Mouse (Mus musculus) MEL (cell line): ENCODE measurements around the gene Dusp12. TPM values are rescaled to one million over a fixed set of nuclear protein-coding genes. Genes with fewer than 3 reads are reported as not detected.

Experiments
- DNase-seq: peaks from one replicate; pipeline ENCODE4 v3.0.0; 2011; ENCODE audit warnings: low read depth, low spot score
- H3K27ac ChIP-seq: 2 replicates; pipeline ENCODE4 v1.5.1; 2012; ENCODE audit warnings: low read depth, mild to moderate bottlenecking, control low read depth, low read length, moderate library complexity; ENCODE audit not compliant: control insufficient read depth
- H3K27me3 ChIP-seq, 2 experiments: fragments of 150-350 bp in 1 of 2; sonication (generic) in 1 of 2; 2 replicates each; pipeline ENCODE4 v1.6.1; 2012; ENCODE audit warnings: low read length in 2 of 2, mild to moderate bottlenecking in 2 of 2, improper control_type of control experiment in 1 of 2, moderate library complexity in 1 of 2; ENCODE audit not compliant: insufficient read depth in 2 of 2, control insufficient read depth in 1 of 2
- H3K36me3 ChIP-seq, 2 experiments: 2 replicates each; pipeline ENCODE4 v1.6.1; 2012 to 2014; ENCODE audit warnings: low read length in 2 of 2, improper control_type of control experiment in 1 of 2, inconsistent platforms in 1 of 2, mild to moderate bottlenecking in 1 of 2; ENCODE audit not compliant: insufficient read depth in 2 of 2, control insufficient read depth in 1 of 2
- H3K4me1 ChIP-seq, 2 experiments: fragments of 150-350 bp in 1 of 2; sonication (generic) in 1 of 2; 2 replicates each; pipeline ENCODE4 v1.6.1; 2012; ENCODE audit warnings: low read length in 2 of 2, improper control_type of control experiment in 1 of 2, mild to moderate bottlenecking in 1 of 2; ENCODE audit not compliant: insufficient read depth in 2 of 2, control insufficient read depth in 1 of 2
- H3K4me3 ChIP-seq, 2 experiments: fragments of 150-350 bp in 1 of 2; sonication (generic) in 1 of 2; 2 replicates each; pipeline ENCODE4 v1.5.1; 2012; ENCODE audit warnings: low read depth in 2 of 2, low read length in 2 of 2, mild to moderate bottlenecking in 2 of 2, moderate library complexity in 2 of 2, control low read depth in 1 of 2, improper control_type of control experiment in 1 of 2; ENCODE audit not compliant: control insufficient read depth in 1 of 2, insufficient read depth in 1 of 2
- H3K79me2 ChIP-seq: 2 replicates; pipeline ENCODE4 v1.6.1; 2012; ENCODE audit warnings: mild to moderate bottlenecking, low read length, moderate library complexity; ENCODE audit not compliant: control insufficient read depth, poor library complexity, insufficient read depth
- H3K9ac ChIP-seq: 2 replicates; pipeline ENCODE4 v1.6.1; 2012; ENCODE audit warnings: low read depth, mild to moderate bottlenecking, control low read depth, low read length, moderate library complexity; ENCODE audit not compliant: control insufficient read depth, poor library complexity, severe bottlenecking
- H3K9me3 ChIP-seq: fragments of 150-350 bp; sonication (generic); replicated peaks from 2 replicates; pipeline ENCODE4 v1.6.1; 2012; ENCODE audit warnings: mild to moderate bottlenecking, low read length, improper control_type of control experiment, moderate library complexity; ENCODE audit not compliant: insufficient read depth
- BHLHE40 ChIP-seq: IDR thresholded peaks from 2 replicates; pipeline ENCODE4 v1.6.1; 2012; ENCODE audit warnings: low read depth, mild to moderate bottlenecking, inconsistent platforms, low read length, improper control_type of control experiment, borderline replicate concordance
- CTCF ChIP-seq, 3 experiments: IDR thresholded peaks in 2 of 3; conservative IDR thresholded peaks in 1 of 3; 2 replicates each; pipeline ENCODE4 v1.5.1; 2011 to 2012; ENCODE audit warnings: low read length in 3 of 3, low read depth in 2 of 3, mild to moderate bottlenecking in 2 of 3, improper control_type of control experiment in 1 of 3, inconsistent platforms in 1 of 3, mixed read lengths in 1 of 3, moderate library complexity in 1 of 3; ENCODE audit not compliant: control insufficient read depth in 1 of 3, insufficient read depth in 1 of 3, poor library complexity in 1 of 3, severe bottlenecking in 1 of 3
- ELF1 ChIP-seq: IDR thresholded peaks from 2 replicates; pipeline ENCODE4 v1.6.1; 2014; ENCODE audit warnings: low read depth, mild to moderate bottlenecking, inconsistent platforms, low read length, improper control_type of control experiment, moderate library complexity
- EP300 ChIP-seq, 2 experiments: IDR thresholded peaks; 2 replicates each; pipeline ENCODE4 v1.6.1; 2011; ENCODE audit warnings: improper control_type of control experiment in 2 of 2, low read length in 2 of 2, low read depth in 1 of 2, mild to moderate bottlenecking in 1 of 2
- ETS1 ChIP-seq: IDR thresholded peaks from 2 replicates; pipeline ENCODE4 v1.6.1; 2012; ENCODE audit warnings: low read depth, mild to moderate bottlenecking, inconsistent platforms, low read length, improper control_type of control experiment, moderate library complexity
- GATA1 ChIP-seq: IDR thresholded peaks from 2 replicates; pipeline ENCODE4 v1.6.1; 2011; ENCODE audit warnings: low read depth, low read length, improper control_type of control experiment
- HCFC1 ChIP-seq: IDR thresholded peaks from 2 replicates; pipeline ENCODE4 v1.6.1; 2012; ENCODE audit warnings: low read depth, mild to moderate bottlenecking, inconsistent platforms, low read length, improper control_type of control experiment, moderate library complexity
- JUND ChIP-seq: IDR thresholded peaks from 2 replicates; pipeline ENCODE4 v1.6.1; 2011; ENCODE audit warnings: low read depth, mild to moderate bottlenecking, improper control_type of control experiment, low read length
- KAT2A ChIP-seq: conservative IDR thresholded peaks from 2 replicates; pipeline ENCODE4 v1.6.1; 2012; ENCODE audit warnings: low read depth, low read length, improper control_type of control experiment, inconsistent platforms
- MAFK ChIP-seq: IDR thresholded peaks from 2 replicates; pipeline ENCODE4 v1.6.1; 2011; ENCODE audit warnings: low read depth, mild to moderate bottlenecking, low read length, improper control_type of control experiment, borderline replicate concordance
- MAX ChIP-seq: IDR thresholded peaks from 2 replicates; pipeline ENCODE4 v1.6.1; 2011; ENCODE audit warnings: low read length, improper control_type of control experiment
- MAZ ChIP-seq: IDR thresholded peaks from 2 replicates; pipeline ENCODE4 v1.6.1; 2012; ENCODE audit warnings: low read depth, mild to moderate bottlenecking, inconsistent platforms, low read length, improper control_type of control experiment
- MXI1 ChIP-seq: IDR thresholded peaks from 2 replicates; pipeline ENCODE4 v1.6.1; 2011; ENCODE audit warnings: mild to moderate bottlenecking, low read depth, low read length, improper control_type of control experiment
- NELFE ChIP-seq: IDR thresholded peaks from 2 replicates; pipeline ENCODE4 v1.6.1; 2011; ENCODE audit warnings: low read depth, low read length, improper control_type of control experiment
- NRF1 ChIP-seq: IDR thresholded peaks from 2 replicates; pipeline ENCODE4 v1.6.1; 2014; ENCODE audit warnings: low read depth, mild to moderate bottlenecking, inconsistent platforms, low read length, improper control_type of control experiment, moderate library complexity; ENCODE audit not compliant: poor library complexity, insufficient read depth, severe bottlenecking
- POLR2A ChIP-seq, 2 experiments: IDR thresholded peaks; 2 replicates each; pipeline ENCODE4 v1.6.1; 2011 to 2012; ENCODE audit warnings: low read length in 2 of 2, mild to moderate bottlenecking in 2 of 2, control low read depth in 1 of 2, improper control_type of control experiment in 1 of 2, low read depth in 1 of 2, moderate library complexity in 1 of 2; ENCODE audit not compliant: control insufficient read depth in 1 of 2, insufficient read depth in 1 of 2, poor library complexity in 1 of 2
- POLR2AphosphoS2 ChIP-seq: IDR thresholded peaks from 2 replicates; pipeline ENCODE4 v1.6.1; 2011; ENCODE audit warnings: low read length, improper control_type of control experiment
- POLR2AphosphoS5 ChIP-seq: IDR thresholded peaks from 2 replicates; pipeline ENCODE4 v1.6.1; 2012; ENCODE audit warnings: low read depth, borderline replicate concordance, mild to moderate bottlenecking, inconsistent platforms, low read length, moderate library complexity, mixed read lengths
- RAD21 ChIP-seq: IDR thresholded peaks from 2 replicates; pipeline ENCODE4 v1.6.1; 2011; ENCODE audit warnings: mild to moderate bottlenecking, low read depth, low read length, improper control_type of control experiment
- RCOR1 ChIP-seq: IDR thresholded peaks from 2 replicates; pipeline ENCODE4 v1.6.1; 2012; ENCODE audit warnings: low read depth, mild to moderate bottlenecking, inconsistent platforms, low read length, improper control_type of control experiment
- SIN3A ChIP-seq: IDR thresholded peaks from 2 replicates; pipeline ENCODE4 v1.6.1; 2012; ENCODE audit warnings: low read length, improper control_type of control experiment, inconsistent platforms
- SMC3 ChIP-seq: IDR thresholded peaks from 2 replicates; pipeline ENCODE4 v1.6.1; 2011; ENCODE audit warnings: low read depth, low read length, improper control_type of control experiment
- TBP ChIP-seq: IDR thresholded peaks from 2 replicates; pipeline ENCODE4 v1.8.0; 2011; ENCODE audit warnings: low read depth, low read length, improper control_type of control experiment
- TCF12 ChIP-seq: IDR thresholded peaks from 2 replicates; pipeline ENCODE4 v1.6.1; 2014; ENCODE audit warnings: low read depth, mild to moderate bottlenecking, inconsistent platforms, low read length, improper control_type of control experiment, moderate library complexity
- USF2 ChIP-seq, 2 experiments: IDR thresholded peaks; 2 replicates each; pipeline ENCODE4 v1.6.1; 2011 to 2012; ENCODE audit warnings: improper control_type of control experiment in 2 of 2, low read length in 2 of 2, borderline replicate concordance in 1 of 2, inconsistent platforms in 1 of 2, low read depth in 1 of 2, mild to moderate bottlenecking in 1 of 2; ENCODE audit not compliant: insufficient read depth in 1 of 2
- ZC3H11A ChIP-seq: IDR thresholded peaks from 2 replicates; pipeline ENCODE4 v1.6.1; 2012; ENCODE audit warnings: low read depth, mild to moderate bottlenecking, inconsistent platforms, low read length, improper control_type of control experiment
- ZMIZ1 ChIP-seq: IDR thresholded peaks from 2 replicates; pipeline ENCODE4 v1.6.1; 2012; ENCODE audit warnings: low read depth, mild to moderate bottlenecking, inconsistent platforms, low read length, improper control_type of control experiment, moderate library complexity
- ZNF384 ChIP-seq: IDR thresholded peaks from 2 replicates; pipeline ENCODE4 v1.6.1; 2012; ENCODE audit warnings: low read depth, mild to moderate bottlenecking, inconsistent platforms, low read length, improper control_type of control experiment
- polyA plus RNA-seq, 2 experiments: library from polyadenylated mRNA; stranded (reverse) in 1 of 2; unstranded in 1 of 2; fragments of >175 nt in 1 of 2; fragments of >200 nt in 1 of 2; gene quantifications; 2 replicates each; pipeline versions ENCODE4 v1.2.1 to v1.2.4; 2012; ENCODE audit warnings: low replicate concordance in 2 of 2, low read depth in 1 of 2; ENCODE audit not compliant: insufficient read length in 2 of 2, insufficient read depth in 1 of 2, missing spikeins in 1 of 2
- total RNA-seq: library from RNA; depleted of rRNA; stranded (reverse); fragments of 300-350 nt; gene quantifications from 2 replicates; pipeline ENCODE4 v1.2.3, GENCODE M21; 2012

Dusp12 gene
- total and polyA plus RNA-seq, 3 experiments: 33.8 to 50.0 TPM; not detected in 1

DNA sequence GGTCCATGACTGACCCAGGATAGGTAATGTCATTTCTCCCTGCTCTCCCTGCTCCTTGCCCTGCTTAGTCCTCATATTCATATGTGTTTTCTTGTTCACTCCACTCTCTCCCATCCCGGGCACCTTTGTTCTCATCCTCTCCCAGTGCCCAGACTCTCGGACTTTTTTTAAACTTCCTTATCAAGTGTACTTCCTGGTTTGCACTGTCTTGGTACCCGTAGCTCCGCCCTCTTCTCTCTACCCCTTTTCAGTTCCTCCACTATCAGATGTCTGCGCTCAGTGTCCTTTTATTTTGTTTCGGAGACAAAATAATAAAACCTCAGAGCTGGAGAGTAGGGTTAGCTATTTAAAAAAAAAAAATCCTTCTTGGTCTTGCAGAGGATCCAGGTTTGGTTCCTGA lies 39.1 kb upstream of the Dusp12 start:
- Histone ChIP-seq H3K27ac (peak overlapping the region; percentile 58), H3K4me3 (peak overlapping the region; percentile 55 to 89), H3K9me3 (no peaks in the 10 kb centered on the region), H3K9ac (peak overlapping the region; percentile 68), H3K36me3 (peaks cover 0 to 3% of the 10 kb centered on the region in 2 experiments; a peak in 1 of 4 replicates), H3K79me2 (no peaks in the 10 kb centered on the region), H3K27me3 (no peaks in the 10 kb centered on the region), H3K4me1 (peaks cover 3 to 4% of the 10 kb centered on the region in 2 experiments; a peak in 3 of 4 replicates)
- TF ChIP-seq HCFC1 (peak; percentile 81), SIN3A (peak; percentile 84), GATA1 (peak; percentile 85), RAD21 (no peak), POLR2A (IDR thresholded peaks at IDR 0.05; ENCODE audit: control insufficient read depth in 1 of 2, insufficient read depth in 1 of 2, low read depth in 1 of 2, low read length in 2 of 2, poor library complexity in 1 of 2) (peak in 1 of 2 experiments; percentile 79; a peak in 2 of 4 replicates), TBP (peak; percentile 81), SMC3 (no peak), ZMIZ1 (no peak), MAZ (0 out of 2 replicates have a peak, but pooled peaks have one; percentile 45), ELF1 (peak; percentile 99), POLR2AphosphoS5 (no peak), BHLHE40 (no peak), EP300 (IDR thresholded peaks at IDR 0.05; ENCODE audit: low read depth in 1 of 2, low read length in 2 of 2) (peak in 1 of 2 experiments; percentile 37; a peak in 2 of 4 replicates), ZNF384 (peak; percentile 92), MXI1 (0 out of 2 replicates have a peak, but pooled peaks have one; percentile 61), ETS1 (peak; percentile 41; the same call in 1 of the 2 replicates), POLR2AphosphoS2 (0 out of 2 replicates have a peak, but pooled peaks have one; percentile 36), NELFE (peak; percentile 69), TCF12 (peak; percentile 64), JUND (no peak)
- DNase-seq: peak; percentile 91

DNA sequence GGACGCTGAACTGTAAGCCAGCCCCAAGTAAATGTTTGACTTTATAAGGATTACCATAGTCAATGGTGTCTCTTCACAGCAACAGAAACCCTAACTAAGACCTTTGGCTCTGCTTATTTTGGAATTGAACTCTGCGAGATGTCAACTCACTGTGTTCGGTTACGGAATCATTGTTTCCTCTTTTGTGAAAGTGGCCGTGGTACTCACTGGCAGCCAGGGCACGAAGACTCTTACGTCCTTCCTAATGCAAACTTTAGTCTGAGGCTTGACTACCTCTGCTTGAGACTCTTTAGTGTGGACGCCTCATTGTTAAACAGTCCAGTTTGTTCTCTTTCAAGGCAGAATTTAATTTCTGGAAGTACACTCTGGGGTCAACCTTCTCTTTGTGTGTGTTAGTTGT lies 34.0 kb upstream of the Dusp12 start:
- no peaks in the 10 kb centered on the region for H3K27me3 ChIP-seq
- no peak overlapping the region for H3K4me3 ChIP-seq
- H3K4me1 ChIP-seq: peaks cover 0 to 6% of the 10 kb centered on the region in 2 experiments; a peak in 3 of 4 replicates
- TF ChIP-seq RAD21 (no peak), SMC3 (no peak), NRF1 (no peak), SIN3A (no peak), USF2 (IDR thresholded peaks at IDR 0.05; ENCODE audit: borderline replicate concordance in 1 of 2, insufficient read depth in 1 of 2, low read depth in 1 of 2, low read length in 2 of 2) (no peak), ETS1 (no peak), KAT2A (no peak), ZNF384 (no peak), CTCF (IDR thresholded peaks at IDR 0.05 in 2 of 3, conservative IDR thresholded peaks at IDR 0.05 in 1 of 3; ENCODE audit: control insufficient read depth in 1 of 3, insufficient read depth in 1 of 3, low read depth in 2 of 3, low read length in 3 of 3, poor library complexity in 1 of 3, severe bottlenecking in 1 of 3) (no peak), MAZ (no peak), GATA1 (no peak), MAFK (no peak), ZC3H11A (no peak), MXI1 (no peak), MAX (no peak), RCOR1 (no peak), HCFC1 (no peak), POLR2AphosphoS5 (no peak)
- no peak overlapping the region for H3K9ac ChIP-seq
- peaks cover 0 to 3% of the 10 kb centered on the region in 2 experiments; a peak in 1 of 4 replicates for H3K36me3 ChIP-seq
- DNase-seq: no peak
- no peaks in the 10 kb centered on the region for H3K9me3 ChIP-seq
- no peak overlapping the region for H3K27ac ChIP-seq
- no peaks in the 10 kb centered on the region for H3K79me2 ChIP-seq
